Mouse (Mus musculus) heart, postnatal 10 days (tissue): ENCODE results near the gene Dbx2. TPM values are rescaled to one million over a fixed set of nuclear protein-coding genes. Genes with fewer than 3 reads are reported as not detected.

Experiments
- DNase-seq, 2 experiments: peaks; one replicate each; pipeline ENCODE4 v3.0.0; 2021
- intact Hi-C: fragments of 180-260 bp; cut with DNase I; formaldehyde crosslinking; loops from one replicate; pipeline ENCODE4 v1.15.1; 2025
- total RNA-seq, 2 experiments: library from RNA; stranded (reverse); gene quantifications; 2 replicates each; pipeline ENCODE4 v1.2.3; 2021

The Dbx2 gene
- not detected for total RNA-seq

DNA sequence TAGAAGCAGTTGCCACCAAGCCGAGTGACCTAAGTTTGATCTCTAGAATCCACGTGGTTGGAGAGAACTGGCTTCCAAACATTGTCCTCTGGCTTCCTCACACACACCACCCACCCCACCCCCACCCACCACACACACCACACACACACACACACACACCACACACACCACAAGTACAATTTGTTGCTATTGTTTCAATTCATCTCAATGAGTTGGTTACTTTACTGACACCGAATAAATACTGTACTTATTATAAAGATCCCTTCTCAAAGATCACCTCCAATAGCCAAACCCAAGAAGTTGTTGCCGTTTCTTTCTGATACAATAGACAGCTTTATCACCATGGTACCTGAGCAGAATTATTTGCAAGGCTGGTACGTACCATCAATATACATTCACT lies at the start of gene Dbx2:
Dbx2 (minus strand) TSS at position 101 of the 400 bp plus-strand sequence.
- intact Hi-C loops = no loop called here
- no peak for DNase-seq

DNA sequence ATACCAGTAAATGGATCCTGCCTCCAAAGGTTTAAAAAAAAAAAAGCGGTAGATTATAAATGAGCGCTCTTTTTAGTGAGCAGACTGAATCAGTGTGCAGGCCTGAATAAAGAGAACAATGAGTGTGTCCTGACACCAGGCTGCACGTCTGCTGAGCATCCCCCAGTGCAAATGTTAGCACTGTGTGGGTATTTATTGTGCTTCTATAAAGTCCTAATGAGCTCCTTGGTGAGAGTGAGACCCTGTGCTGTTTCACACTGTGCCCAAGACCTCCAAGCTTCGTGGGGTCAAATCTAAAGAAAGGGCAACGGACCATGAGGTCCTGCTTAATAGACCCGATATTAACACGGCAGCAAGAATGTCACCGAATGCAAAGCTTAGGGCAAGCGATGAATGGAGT lies 46.4 kb upstream of the Dbx2 start:
- DNase-seq = no peak
- intact Hi-C loops = no loop called here

DNA sequence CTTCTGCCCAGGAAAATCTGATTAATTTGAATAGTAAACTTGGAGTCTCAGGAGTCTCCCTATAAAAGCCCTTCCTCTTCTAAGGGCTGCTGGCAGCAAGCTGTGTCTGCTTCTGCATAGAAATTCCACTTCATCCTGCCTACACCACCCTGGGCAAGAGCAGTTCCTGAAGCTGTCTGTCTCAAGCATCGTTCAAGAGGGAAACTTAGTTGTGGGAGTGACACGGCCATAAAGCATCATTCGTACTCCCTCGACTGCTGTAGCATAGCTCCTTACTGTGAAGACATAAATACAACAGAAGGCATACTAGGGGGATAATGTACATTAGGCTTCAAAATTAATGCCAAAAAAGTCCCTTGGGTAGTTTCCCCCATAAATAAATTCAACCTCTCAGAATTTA lies 45.8 kb upstream of the Dbx2 start:
- intact Hi-C loops = no loop called here
- DNase-seq = no peak

DNA sequence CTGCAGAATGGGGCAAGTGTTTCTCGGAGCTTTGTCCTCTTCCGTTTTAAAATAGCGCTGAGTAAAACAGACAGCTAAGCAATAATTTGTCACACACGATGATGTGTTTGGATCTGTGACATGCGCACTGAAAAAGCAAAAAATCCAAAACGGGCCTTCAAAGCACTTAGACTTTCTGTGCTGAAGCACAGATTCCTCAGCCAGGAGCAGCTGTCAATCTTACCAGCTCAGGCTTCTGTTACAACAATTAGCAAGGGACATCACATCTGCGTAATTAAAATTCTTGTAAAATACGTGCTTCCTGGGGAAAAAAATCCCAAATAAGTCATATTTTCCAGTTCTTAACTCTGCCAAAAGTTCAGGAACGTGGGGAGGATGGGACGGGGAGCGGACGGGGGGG lies 43.6 kb upstream of the Dbx2 start:
- no peak for DNase-seq
- intact Hi-C loops = no loop called here

- intact Hi-C loops = no loop called here
- peak in 1 of 2 experiments; percentile 5 for DNase-seq
Measured at GRCm38 (mm10) chr15:95693759-95694158, 38.0 kb upstream of the Dbx2 start.

DNA sequence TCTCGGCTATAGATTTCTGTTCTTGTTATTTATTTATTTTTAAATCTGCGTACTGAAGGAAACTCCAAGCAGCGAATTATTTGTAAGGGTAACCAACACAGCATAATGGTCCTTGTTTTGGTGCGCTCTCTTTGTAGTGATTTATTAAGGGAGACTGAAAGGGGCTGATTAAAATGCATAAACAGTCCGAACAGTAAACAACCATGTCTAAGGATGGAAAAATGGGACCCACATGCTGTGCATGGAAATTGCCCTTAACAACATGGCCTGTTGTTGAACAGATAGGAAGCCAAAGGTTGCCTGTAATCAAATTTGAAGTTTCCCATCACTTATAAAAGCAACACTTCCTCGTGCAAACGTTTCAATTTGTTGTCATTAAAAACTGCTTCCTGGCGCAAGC lies 35.8 kb upstream of the Dbx2 start:
- DNase-seq = no peak
- intact Hi-C loops = no loop called here

DNA sequence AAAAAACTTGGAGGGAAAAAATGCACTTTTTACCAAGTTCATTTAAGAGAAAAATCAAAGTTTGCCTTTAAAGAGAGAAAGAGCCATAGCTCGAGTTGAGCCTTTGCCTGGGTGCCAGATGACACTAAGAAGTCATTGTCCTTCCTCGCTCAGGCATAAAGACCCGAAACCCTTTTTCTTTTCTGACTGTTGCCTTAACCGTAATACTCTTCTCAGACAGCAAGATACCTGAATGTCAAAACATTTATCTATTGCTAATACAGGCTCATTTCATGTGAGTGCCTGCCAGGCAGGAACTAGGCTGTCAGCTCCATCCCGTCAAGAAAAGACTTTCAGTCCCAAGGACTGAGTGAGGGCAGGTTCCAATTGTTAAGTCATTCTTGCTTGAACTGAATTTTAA lies 35.4 kb upstream of the Dbx2 start:
- DNase-seq = no peak
- intact Hi-C loops = no loop called here

GRCm38 (mm10) chr15:95682620-95683019 lies 26.9 kb upstream of the Dbx2 start:
- no peak for DNase-seq
- intact Hi-C loops = no loop called here

DNA sequence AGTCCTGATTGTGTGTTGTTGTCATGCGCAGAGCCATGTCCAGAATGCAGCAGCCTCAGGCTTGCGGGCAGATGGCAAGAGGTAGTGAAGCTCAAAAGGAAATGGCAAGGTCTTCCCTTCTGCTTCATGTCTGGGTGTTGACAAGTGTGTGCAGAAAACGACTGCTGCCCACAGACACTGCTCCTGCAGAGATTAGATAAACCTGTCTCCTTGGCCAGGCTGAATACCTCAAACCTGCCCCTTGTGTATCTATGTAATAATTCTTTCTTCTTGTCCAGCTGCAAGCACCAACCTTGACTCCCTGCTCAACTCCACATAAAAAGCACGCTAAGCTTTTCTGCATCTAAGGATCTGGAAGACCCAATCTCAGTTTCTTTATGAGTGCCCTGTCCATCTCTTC lies 19.9 kb upstream of the Dbx2 start:
- intact Hi-C loops = no loop called here
- no peak for DNase-seq

DNA sequence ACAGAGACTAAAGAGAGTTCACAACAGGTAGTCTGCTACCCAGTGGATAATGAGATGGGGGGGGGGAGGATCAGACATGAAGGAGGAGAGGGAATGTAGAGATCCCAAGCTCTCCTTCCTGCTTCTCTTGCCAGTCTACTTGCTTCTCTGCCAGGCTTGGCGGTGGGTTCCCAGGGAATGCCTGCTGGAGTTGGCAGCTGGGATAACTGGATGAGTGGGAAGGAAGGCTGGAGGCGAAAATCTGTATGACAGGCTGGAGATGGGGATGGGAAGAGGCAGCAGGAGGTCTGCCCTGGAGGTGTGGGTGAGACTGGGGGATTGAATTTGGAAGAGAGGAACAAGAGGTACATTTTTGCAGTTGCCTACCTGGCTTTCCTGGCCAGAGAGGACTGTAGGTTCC lies 19.4 kb upstream of the Dbx2 start:
- no peak for DNase-seq
- intact Hi-C loops = no loop called here

GRCm38 (mm10) chr15:95667209-95667608 lies 11.4 kb upstream of the Dbx2 start:
- DNase-seq = peak in 1 of 2 experiments; percentile 14
- intact Hi-C loops = no loop called here

DNA sequence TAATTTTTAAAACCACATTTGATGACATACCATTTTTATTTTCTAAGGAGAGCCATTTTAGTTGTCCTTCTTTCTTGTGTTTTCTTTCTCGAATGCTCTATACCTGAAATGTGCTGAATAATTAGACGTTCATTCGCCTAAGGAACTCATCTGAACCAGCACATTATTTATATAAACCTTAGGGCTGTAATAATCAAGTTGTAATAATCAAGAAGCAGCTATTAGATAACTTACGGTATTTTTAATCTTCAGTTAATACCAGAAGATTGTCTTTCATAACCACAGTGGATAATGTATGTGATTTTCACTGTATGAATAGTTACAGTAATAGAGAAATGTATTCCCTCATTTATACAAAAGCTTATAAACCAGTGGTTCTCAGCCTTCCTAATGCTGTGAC lies 9.2 kb upstream of the Dbx2 start:
- intact Hi-C loops = no loop called here
- no peak for DNase-seq

GRCm38 (mm10) chr15:95661718-95662117 lies 6.0 kb upstream of the Dbx2 start:
- DNase-seq = no peak
- intact Hi-C loops = no loop called here

- intact Hi-C loops = no loop called here
- no peak for DNase-seq
Measured at GRCm38 (mm10) chr15:95660368-95660767, 4.6 kb upstream of the Dbx2 start.

DNA sequence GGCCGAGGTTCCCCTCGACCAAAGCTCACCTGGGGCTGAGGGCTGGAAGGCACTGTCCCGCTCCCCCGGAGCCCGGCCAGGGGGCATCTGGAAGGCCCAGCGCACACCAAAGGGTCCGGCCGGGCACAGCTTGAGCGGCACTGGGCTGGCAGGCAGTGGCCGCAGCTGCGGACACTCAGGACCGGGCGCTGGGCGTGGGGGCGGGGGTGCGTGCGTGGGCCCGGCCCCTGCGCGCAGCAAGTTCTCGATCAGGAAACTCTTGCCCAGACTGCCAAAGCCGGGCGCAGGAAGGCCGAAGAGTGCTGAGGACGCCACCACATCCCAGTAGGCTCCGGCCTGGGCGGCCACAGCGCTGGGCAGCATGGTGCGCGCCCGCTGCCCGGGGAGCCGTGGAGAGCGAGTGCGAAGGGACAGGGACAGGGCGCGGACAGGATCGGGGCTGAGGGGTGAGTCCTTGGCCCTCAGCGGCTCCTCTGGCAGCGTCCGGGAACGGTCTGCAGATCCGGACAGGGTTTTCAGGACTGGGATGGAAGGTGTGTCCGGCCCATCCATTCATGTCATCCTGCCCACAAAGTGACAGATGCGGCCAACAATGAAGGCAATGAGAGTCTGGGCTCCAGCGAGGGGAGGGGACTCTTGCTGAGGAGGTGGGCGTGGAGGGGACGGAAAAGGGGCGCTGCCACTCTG lies 1.4 kb downstream of the Dbx2 start:
- intact Hi-C loops = no loop called here
- no peak for DNase-seq

- DNase-seq = no peak
- intact Hi-C loops = no loop called here
Measured at GRCm38 (mm10) chr15:95653812-95654210, 1.9 kb downstream of the Dbx2 start.

GRCm38 (mm10) chr15:95652898-95653707 lies 2.7 kb downstream of the Dbx2 start:
- intact Hi-C loops = no loop called here
- DNase-seq = no peak

GRCm38 (mm10) chr15:95651824-95652223 lies 3.9 kb downstream of the Dbx2 start:
- intact Hi-C loops = no loop called here
- no peak for DNase-seq

- no peak for DNase-seq
- intact Hi-C loops = no loop called here
Measured at GRCm38 (mm10) chr15:95643505-95644029, 12.2 kb downstream of the Dbx2 start.

DNA sequence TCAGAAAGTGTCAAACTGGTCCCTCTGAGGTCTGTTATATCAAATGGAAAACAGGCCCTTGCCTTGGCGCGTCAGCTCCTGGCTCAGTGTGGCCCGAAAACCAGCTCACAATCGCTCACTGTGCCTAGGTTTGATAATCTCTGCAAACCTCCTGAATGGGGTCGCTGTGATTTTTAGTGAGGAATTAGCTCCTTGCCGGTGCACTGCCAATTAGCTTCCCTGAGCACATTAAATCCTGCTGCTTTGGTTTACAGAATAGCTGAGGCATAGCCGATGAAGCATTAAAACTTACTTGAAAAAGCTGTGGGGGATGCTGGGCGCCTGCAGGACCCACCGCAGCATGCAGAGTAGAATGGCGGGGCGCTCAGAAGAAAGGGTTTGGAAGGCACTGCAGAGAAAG lies 15.4 kb downstream of the Dbx2 start:
- no peak for DNase-seq
- intact Hi-C loops = no loop called here

GRCm38 (mm10) chr15:95639829-95640134 lies 16.0 kb downstream of the Dbx2 start:
- intact Hi-C loops = no loop called here
- no peak for DNase-seq

GRCm38 (mm10) chr15:95639115-95639828 lies 16.5 kb downstream of the Dbx2 start:
- intact Hi-C loops = no loop called here
- DNase-seq = no peak
